Mouse (Mus musculus) cerebellum, adult 11-12 months (tissue): ENCODE data around the gene Rbfox1.

Experiments
- DNase-seq: peaks from one replicate; pipeline ENCODE4 v3.0.0; 2022

Gene Rbfox1

DNA sequence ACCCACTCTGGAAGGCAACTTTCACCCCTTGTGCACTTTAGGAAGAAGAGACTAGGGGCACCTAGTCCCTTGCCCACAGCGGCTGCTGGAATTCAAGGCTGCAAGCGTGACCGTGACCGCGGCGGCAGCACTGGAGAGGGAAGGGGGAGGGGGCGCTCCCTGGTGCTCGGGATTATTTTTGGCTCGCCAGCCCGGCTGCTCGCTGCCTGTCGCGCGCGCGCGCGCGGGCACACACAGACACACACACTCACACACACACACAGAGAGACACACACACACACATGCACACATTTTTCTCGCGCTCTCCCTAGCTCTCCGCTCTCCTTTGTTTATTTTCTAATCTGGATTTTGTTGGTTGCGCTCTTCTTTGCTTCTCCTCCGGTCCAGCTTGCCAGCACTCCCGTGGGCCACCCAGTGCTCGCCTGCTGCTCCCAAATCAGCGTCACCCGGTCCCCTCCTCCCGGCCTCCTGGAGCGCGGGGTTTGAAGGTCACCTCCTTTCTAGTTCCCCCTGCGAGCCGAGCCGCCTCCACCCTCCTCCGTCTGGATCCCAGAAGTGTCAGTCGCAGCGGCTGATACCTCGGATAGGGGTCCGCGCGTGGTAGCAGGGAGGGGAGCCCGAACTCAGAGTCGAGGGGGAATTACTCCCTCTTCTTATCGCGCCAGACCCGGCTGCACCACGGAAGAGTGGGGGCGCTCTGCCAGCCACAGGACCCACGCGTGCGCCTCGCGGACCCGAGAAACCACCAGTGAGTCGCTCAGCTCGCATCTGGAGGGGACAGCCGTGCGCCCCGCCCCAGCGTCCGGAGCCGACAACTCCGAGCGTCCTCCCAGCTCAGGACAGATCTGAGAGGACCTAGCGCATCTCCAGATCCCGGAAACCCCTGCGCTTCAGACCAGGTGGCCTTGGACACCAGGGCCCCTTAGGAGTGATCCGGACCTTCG lies at the start of gene Rbfox1:
Rbfox1 (plus strand) TSS at position 610 of the 944 bp plus-strand sequence.
- peak; percentile 68 for DNase-seq

DNA sequence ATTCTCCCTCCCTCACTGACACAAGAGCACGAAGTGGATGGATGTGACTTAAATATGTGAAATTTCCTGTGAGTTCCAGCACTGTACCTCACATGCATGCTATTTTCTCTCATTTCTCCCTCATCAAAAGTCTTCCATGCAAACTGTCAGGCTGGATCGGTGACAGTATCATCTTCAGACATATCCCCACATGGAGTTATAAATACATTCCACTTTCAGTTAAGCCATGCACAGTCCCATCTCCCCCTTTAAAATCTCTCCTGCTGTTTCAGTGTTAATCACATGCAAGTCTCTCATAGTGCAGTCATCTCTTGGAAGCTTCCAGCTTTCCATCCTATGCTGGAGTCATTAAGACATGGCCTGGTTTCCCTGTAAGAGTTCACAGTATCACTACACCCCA lies 48.4 kb upstream of the Rbfox1 start:
- DNase-seq, result no peak

DNA sequence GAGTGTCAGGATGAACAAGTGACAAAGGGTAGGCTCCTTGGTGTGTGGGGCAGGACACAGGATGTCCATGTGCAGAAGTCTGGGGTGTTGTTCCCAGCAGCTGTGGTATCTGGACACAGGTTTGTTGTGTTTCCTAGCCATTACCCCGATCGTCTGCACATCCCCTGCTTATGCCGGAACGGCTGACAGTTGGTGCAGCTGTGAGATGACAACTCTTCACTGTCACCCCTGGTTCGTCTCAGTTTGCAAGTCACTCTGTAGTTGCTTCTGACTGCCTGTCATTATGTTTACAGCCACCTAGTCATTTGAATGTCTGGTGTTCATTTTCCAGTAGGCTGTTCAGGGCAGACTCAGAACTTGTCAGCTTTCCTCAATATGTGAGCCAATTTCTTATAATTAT lies 44.0 kb upstream of the Rbfox1 start:
- no peak for DNase-seq

DNA sequence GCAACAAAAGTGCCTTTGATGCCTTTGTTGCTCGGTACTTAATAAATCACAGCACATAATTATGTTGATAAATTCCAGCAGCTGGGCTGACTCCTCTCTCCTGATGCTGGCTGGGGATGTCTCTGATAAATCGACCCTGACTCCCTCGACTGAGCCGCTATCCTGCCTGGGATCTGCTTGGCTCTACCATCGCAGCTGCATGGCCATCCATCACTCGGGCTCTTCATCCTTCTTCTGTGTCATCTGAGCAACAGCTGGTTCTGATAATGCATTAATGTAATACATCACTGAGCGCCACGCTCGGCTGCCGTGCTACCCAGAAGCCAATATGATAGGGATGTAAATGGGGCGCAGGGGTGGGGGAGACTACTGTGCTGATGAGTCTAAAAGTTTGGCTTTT lies 39.5 kb upstream of the Rbfox1 start:
- no peak for DNase-seq

DNA sequence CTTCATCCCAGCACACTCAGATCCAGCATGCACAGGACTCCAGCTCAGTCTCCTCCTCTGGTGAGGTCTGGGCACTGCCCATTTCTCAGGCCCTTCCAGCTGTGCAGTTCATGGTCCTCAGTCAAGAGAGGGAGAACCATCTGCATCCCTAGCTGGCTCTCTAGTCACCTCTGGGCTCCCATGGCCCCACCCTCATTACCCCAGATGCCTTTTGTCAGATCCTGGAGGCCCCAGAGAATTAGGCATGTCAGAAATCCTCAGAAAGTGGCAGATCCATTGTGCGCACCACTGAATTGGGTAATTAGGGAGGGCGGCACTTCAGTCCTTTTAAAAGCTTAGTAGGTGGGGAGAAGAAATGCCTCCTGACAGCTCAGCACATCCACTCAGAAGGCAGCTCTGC lies 32.1 kb upstream of the Rbfox1 start:
- no peak for DNase-seq

DNA sequence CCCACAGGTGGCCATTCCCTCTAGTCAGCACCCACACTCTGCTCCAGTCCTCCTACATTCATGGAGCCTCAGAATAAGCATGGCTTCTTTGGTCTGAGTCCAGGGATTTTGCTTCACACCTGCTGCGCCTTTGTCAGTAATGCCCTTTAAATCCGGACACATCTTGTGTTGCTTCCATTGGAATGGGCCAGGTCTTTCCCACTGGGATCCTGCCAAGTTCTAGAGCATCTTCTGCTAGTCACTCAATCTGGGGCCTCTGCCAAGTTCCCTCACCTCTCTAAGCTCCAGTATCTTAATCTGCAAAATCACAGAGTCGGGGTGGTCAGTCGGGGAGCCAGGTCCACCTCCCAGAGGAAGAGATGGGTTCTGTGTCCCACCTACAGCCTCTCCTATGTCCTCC lies 20.8 kb upstream of the Rbfox1 start:
- DNase-seq, result peak; percentile 59

DNA sequence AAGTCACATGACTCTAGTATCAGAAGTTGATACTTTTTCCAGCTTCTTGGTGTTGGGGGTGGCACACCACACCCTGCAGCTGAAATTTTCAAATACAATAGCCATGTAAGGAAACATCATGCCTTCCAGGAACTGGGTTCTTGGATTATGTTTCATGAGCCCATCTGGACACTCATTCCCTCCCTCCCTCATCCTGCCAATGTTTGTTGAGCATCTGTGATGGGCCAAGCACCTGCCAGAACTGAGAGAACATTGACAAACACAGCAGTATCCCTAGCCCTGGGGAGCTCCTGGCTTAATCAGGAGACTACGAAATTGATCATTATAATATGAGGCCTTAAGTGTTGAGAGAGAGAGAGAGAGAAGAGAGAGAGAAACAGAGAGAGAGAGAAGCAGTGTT lies 18.2 kb upstream of the Rbfox1 start:
- no peak for DNase-seq

DNA sequence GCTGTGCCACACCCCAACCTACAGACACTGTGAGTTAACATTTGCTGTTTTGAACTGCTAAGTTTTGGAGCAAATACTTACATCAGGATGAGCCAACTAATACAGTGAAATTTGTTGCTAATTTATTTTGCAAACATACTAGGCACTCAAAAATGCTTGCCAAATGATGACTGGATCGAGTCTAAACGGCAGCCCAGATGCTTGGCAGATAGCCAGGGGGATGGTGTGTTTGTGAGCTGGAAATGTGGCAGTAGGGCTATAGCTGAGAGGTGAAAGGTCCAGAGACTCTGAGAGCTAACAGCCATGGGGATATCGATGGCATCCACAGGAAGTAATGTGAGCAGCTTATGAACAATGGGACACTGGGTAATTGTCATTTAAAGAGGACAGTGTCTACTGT lies 14.8 kb upstream of the Rbfox1 start:
- DNase-seq, result no peak

DNA sequence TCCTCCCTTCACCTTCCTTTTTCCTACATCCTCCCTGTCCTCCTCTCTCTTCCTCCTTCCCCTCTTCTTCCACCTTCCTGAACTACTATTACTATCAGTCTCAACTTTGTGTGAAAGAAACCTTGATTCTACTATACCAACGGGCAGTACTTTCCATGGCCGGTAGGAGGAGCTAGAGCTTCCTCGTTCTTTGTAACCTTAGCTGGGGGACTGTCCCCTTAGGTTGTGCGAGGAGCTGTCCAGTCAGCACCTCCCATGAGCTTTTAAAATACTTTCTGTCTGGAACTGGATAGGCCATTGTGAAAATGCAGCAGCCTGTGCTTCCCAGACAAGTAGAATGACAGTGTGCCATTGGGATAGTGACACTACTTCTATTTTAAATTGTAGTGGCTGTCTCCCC lies 3.3 kb upstream of the Rbfox1 start:
- DNase-seq, result peak; percentile 55

DNA sequence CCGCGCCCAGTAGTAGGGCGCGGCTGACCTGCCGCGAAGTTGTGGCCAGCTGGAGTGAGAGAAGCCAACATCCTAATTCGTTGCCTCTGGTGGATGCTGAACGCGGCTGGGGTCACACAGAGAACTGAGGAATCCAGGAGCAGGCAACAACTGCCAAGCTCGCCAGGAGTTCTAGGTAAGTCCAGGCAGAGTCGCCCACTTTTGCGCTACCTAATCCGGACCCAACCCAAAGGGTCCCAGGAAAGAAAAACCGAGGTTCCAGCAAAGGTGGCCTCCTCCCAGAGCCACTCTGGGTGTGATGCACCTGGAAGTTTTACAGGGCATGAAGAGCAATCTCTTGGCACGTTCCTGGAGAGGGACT lies 515 bp downstream of the Rbfox1 start:
- DNase-seq, result no peak

DNA sequence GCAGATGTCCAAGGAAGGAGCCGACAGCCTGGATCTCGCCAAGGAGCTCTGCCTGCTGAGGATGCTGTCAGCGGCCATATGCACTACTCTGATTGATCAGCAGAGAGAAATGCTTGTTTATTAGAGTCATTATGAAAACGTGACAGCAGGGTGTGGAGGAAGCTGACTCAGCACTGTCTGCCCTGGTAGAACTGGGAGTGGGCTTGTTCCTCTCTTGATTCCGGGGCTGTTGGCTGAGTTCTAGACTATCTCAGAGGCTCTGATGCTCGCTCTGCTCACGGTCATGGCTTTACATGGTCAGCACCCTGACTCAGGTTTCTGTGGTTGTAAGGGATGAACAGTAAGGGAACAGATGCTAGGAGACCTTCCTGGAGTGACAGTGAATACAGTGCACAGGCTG lies 10.4 kb downstream of the Rbfox1 start:
- no peak for DNase-seq

DNA sequence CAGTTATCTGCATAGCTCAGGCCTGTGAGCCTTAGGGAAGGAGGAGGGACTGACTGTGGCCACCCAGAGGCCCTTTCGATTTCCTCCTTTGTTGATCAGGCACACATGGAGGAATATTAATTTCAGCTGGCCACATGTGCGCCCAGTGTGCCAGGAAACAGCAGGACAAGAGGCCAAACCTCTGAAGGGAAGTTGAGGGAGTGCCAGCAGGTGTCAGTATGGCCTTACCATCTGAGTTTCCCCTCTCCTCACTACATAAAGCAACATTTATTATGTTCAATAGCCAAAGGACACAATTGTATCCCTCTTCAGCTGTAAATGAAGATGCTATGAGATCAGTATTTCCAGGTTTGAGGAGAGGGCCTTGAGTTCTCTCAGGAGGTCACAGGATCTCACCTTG lies 13.2 kb downstream of the Rbfox1 start:
- DNase-seq, result no peak

DNA sequence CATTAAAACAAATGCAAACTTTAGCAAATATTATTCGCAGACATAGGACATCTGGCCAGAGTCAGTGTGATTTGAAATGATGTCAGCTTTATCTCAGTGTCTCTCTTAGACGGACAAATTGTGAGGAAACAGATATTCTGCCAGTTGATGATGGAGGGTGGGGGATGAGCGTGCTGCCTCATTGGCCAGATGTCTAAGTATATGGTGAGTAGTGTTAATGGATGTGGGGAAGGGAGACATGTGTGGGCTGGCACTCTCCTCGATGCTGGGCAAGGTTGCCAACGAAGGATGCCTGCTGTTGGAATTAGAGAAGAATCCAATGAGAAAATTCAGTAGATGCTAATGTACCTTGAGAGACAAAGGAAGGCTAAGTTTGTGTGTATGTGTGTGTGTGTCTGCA lies 25.6 kb downstream of the Rbfox1 start:
- DNase-seq, result peak; percentile 45

DNA sequence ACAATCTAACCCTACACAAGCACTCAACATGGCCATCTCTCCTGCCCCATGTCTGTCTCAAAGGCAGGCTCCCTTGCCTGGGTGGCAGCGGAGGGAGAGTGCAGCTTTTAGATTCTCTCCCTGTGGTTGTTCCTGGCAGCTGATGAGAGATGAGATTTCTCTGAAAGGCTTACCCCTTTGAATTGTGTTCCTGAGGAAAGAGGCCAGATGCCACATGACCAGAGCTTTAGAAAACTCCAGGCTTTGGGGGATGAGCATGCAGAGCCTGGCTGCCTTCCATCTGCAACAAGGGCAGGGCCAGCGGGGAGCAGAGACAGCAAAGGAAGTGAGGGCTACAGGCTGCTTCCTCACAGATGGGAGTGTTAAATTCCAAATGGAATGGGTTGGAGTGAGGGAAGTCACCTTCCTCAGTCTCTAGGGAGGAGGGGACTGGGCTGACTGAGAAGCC lies 26.7 kb downstream of the Rbfox1 start:
- DNase-seq, result peak; percentile 97

DNA sequence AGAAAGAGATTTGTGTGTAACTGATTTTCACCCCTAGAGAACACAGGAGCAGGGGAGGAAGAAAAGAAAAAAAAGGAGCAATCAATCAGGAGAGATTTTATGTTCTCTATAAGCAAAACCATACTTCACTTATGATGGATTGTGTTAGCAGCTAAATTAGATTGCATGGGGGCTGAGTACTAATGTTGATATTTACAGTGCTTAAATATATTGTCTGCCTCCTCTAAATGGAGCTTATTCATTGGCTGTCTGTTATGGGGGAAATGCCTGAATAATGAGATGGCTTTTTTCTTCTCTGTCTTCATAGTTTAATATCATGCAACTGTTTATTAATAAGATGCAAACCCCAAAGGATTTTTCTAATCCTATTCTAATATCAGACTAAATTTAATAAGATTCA lies 32.8 kb downstream of the Rbfox1 start:
- DNase-seq, result no peak

DNA sequence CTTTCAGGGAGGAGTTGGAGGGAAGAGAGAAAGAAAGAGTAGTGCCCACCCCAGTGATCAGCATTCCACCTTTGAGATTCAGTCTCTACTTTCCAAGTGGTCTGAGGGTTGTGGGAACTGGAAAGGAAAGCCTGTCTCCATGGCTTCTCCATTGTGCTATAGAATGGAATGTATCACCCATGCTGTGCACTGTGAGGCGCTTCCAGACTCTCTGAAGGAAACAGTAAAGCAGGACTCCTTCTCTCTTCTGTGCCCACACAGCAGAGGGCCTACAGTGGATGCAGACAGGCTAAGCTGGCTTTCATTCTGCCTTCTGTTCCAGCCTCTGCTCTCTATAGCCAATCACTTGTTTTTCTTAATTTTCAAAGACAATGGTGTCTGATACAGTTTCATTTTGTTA lies 41.8 kb downstream of the Rbfox1 start:
- no peak for DNase-seq

DNA sequence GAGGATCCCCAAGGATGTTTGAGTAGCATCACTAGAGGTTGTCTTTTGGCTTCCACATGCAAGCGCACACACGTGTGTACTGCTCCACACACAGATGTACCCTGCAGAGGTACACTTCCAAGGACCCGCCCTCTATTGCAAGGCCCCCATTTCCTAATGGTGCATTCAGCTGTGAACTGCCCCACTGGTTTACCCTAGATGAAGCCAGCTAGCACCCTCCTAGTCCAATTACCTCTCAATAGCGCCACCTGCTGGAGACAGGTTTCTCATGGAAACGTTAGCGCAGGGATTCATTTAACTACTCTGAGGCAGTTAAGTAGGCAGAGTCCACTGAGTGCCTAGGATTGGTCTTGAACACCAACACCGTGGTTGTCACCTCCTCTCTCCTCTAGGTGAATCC lies 46.5 kb downstream of the Rbfox1 start:
- peak; percentile 72 for DNase-seq

DNA sequence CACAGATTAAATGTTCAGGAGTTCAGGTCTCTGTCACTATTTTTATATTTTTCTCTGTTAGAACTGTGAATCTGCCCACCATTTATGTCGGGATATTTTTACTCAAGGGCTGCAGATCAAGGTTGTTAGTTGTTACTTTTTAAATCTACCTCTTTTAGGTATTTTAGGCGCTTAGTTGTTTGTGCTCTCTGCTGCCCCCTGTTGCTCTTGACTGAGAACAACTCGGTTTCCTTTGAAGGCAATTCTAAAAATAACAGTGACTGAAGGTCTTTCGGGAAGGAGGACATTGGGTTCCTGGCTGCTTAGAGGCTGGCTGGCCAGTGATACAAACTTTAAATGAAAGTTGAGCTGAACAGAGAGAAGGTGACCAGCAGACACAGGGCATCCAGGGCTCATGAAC lies 54.9 kb downstream of the Rbfox1 start:
- no peak for DNase-seq

DNA sequence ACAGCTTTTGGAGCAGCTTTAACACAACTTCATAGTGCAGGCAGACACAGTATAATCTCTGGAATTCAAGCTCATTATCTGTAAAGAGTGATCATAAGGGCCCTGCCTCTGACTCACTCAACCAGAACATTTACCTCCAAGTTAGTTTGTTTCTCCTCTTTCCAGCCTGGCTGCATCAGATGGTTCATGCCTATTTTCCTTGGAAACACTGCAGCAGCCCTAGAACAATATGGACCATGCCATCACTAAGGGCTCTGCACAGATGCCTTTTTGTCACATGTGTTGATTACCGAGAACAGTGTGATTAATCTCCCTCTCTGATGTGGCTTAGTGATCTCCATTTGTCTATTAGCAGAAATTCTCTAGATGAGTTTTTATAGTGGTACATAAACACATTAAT lies 60.5 kb downstream of the Rbfox1 start:
- no peak for DNase-seq

DNA sequence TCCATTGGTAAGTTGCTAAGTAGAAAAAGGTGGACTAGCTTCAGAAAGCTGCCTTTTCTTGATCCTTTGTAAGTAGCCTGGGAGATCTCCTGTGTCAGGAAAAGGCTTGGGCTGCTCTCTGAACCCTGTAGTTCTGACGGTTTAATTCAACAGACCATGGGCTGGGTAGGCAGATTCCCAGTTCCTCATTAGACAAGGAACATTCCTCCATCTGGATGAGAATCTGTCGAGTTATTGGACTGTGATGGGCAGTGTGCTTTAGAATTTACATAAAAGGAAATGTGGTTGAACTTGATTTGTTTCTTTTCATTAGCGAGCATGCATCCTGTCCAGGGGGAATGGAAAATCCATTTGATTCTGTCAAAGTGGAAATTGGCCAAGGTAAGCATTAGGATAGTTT lies 68.0 kb downstream of the Rbfox1 start:
- no peak for DNase-seq

DNA sequence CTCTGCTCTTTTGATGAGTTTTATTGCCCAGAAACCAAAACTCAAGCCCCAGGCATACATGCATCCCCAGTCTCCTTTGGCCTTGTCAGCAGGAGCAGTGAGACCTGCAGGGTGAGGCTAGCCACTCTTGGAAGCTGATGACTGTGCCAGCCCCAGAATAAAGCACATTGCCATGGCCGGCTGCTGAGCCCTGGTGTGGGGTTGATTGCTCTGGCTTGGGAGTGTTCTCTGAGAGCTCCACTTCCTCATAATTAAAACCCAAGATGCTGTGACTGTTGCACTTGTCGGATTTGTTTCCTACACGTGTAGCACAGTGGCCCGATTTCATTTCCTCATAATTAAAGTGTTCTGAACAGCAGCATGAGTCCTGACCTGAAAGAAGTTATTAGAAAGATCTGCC lies 72.3 kb downstream of the Rbfox1 start:
- no peak for DNase-seq

DNA sequence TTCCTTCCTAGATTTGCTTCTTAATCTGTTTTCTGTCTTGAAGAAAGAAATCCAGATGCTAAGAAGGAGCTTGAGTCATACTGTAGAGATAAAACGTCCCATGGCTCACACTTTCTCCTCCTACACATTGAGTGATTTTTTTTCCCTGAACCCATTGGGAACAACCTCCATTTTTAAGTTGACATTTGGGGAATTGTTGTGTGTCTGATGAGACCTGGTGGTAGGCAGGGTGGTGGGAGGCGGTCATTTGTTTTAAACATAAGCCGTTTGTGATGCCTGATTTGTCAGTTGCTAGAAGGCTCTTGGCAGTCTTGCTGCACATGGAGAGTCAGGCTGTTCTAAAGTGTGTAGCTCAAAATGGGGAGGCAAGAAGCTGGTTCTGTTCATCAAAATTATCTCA lies 76.6 kb downstream of the Rbfox1 start:
- DNase-seq, result no peak

DNA sequence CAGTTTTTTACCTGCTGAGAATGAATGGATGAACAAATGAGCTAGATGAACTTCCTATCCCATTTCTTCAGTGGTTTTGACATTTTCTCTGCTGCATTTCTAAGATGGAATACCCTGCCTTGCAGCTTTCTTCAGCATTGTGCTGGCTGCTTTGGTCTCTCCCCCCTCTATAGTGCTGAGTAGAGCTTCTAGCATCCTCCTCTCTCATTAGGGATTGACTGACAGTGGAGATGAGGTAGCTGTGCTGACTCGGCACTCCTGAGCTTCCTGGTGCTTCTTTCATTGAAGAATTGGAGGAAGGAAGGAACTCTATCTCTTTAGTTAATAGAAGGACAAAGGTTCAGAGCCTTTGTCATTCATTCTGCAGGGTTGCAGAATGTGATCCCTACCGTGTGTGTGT lies 89.0 kb downstream of the Rbfox1 start:
- no peak for DNase-seq

DNA sequence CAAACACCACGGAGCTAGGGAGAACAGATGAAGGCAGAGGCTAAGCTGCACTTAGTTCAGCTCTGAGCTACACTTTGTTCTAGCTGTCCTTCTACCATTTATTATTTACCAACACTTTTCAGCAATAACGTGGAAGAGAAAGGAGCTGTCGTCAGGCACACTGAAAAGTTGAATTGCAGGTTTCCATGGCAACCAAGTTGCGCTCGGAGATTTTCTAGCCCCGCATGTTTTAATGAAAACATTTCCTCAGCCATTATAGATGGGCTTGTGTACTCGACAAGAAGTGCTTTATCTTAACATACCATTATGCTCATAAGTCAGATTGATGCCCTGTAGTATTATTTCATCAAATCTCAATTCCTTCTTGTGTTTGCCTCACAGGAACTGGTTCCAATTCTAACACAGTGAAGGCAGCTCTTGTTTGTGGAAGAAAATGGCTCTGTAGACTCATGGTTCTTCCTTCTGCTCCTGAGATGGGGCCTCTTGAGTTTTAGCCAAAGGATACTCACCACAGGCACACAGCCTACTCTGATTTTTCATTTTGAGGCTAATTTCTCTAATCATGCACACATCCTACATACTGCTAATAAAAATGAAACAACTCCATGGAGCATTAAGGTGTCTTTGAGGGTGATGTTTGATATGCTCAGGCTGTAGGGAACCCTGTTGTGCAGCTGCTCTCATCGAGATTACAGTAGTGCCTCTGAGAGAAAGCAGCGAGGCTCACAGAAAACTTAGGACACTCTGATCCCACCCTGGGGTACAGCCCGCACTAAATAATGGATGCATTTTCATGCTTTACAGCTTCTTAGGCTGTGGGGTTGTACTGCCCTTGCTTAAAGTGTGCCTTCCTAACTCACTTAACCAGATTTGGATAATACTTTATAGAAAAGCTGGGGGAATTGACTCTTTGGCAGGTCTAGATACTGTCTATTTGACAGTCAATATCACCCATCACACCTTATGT lies 107.2 kb downstream of the Rbfox1 start:
- no peak for DNase-seq
